Mouse (Mus musculus): ENCODE data around the gene Gm9732. TPM values are rescaled to one million over a fixed set of nuclear protein-coding genes. Genes with fewer than 3 reads are reported as not detected.
"Not testable (repeated sequence)": the region's sequence is repeated elsewhere in the genome, so short reads cannot be mapped to it uniquely, and the experiment has no call there.

The Gm9732 gene
- not detected in 3 replicates for total RNA-seq (2017)

- not testable (repeated sequence) for ATAC-seq (replicated peaks; ENCODE audit: insufficient number of reproducible peaks, low FRiP score, low TSS enrichment, poor library complexity, severe bottlenecking)
Observed at GRCm38 (mm10) chr14:43274986-43275511, at the start of gene Gm9732. Gm9732 (plus strand) TSS chr14:43275036.

- not testable (repeated sequence) for ATAC-seq (replicated peaks; ENCODE audit: insufficient number of reproducible peaks, low FRiP score, low TSS enrichment, poor library complexity, severe bottlenecking)
Observed at GRCm38 (mm10) chr14:43235204-43235603, 39.6 kb upstream of the Gm9732 start, which contains the start of gene Gm8122. Gm8122 (minus strand) TSS chr14:43235304.

GRCm38 (mm10) chr14:43237769-43238168 lies 37.1 kb upstream of the Gm9732 start:
- not testable (repeated sequence) for ATAC-seq (replicated peaks; ENCODE audit: insufficient number of reproducible peaks, low FRiP score, low TSS enrichment, poor library complexity, severe bottlenecking)

- ATAC-seq (replicated peaks; ENCODE audit: insufficient number of reproducible peaks, low FRiP score, low TSS enrichment, poor library complexity, severe bottlenecking), result not testable (repeated sequence)
Observed at GRCm38 (mm10) chr14:43249611-43250170, 25.1 kb upstream of the Gm9732 start.

GRCm38 (mm10) chr14:43250549-43251253 lies 24.1 kb upstream of the Gm9732 start:
- not testable (repeated sequence) for ATAC-seq (replicated peaks; ENCODE audit: insufficient number of reproducible peaks, low FRiP score, low TSS enrichment, poor library complexity, severe bottlenecking)

- ATAC-seq (replicated peaks; ENCODE audit: insufficient number of reproducible peaks, low FRiP score, low TSS enrichment, poor library complexity, severe bottlenecking), result not testable (repeated sequence)
Observed at GRCm38 (mm10) chr14:43256511-43256910, 18.3 kb upstream of the Gm9732 start.

- not testable (repeated sequence) for ATAC-seq (replicated peaks; ENCODE audit: insufficient number of reproducible peaks, low FRiP score, low TSS enrichment, poor library complexity, severe bottlenecking)
Observed at GRCm38 (mm10) chr14:43258349-43258748, 16.5 kb upstream of the Gm9732 start, which contains the start of gene Gm8126. Gm8126 (plus strand) TSS chr14:43258649.

- not testable (repeated sequence) for ATAC-seq (replicated peaks; ENCODE audit: insufficient number of reproducible peaks, low FRiP score, low TSS enrichment, poor library complexity, severe bottlenecking)
Observed at GRCm38 (mm10) chr14:43263421-43263820, 11.4 kb upstream of the Gm9732 start.

GRCm38 (mm10) chr14:43268521-43269084 lies 6.2 kb upstream of the Gm9732 start:
- ATAC-seq (replicated peaks; ENCODE audit: insufficient number of reproducible peaks, low FRiP score, low TSS enrichment, poor library complexity, severe bottlenecking), result not testable (repeated sequence)

- ATAC-seq (replicated peaks; ENCODE audit: insufficient number of reproducible peaks, low FRiP score, low TSS enrichment, poor library complexity, severe bottlenecking), result not testable (repeated sequence)
Observed at GRCm38 (mm10) chr14:43269211-43269610, 5.6 kb upstream of the Gm9732 start.

- ATAC-seq (replicated peaks; ENCODE audit: insufficient number of reproducible peaks, low FRiP score, low TSS enrichment, poor library complexity, severe bottlenecking), result not testable (repeated sequence)
Observed at GRCm38 (mm10) chr14:43273161-43273560, 1.7 kb upstream of the Gm9732 start.

GRCm38 (mm10) chr14:43275752-43276151 lies 916 bp downstream of the Gm9732 start:
- not testable (repeated sequence) for ATAC-seq (replicated peaks; ENCODE audit: insufficient number of reproducible peaks, low FRiP score, low TSS enrichment, poor library complexity, severe bottlenecking)

- not testable (repeated sequence) for ATAC-seq (replicated peaks; ENCODE audit: insufficient number of reproducible peaks, low FRiP score, low TSS enrichment, poor library complexity, severe bottlenecking)
Observed at GRCm38 (mm10) chr14:43277468-43277867, 2.6 kb downstream of the Gm9732 start.

GRCm38 (mm10) chr14:43278146-43278545 lies 3.3 kb downstream of the Gm9732 start:
- not testable (repeated sequence) for ATAC-seq (replicated peaks; ENCODE audit: insufficient number of reproducible peaks, low FRiP score, low TSS enrichment, poor library complexity, severe bottlenecking)

GRCm38 (mm10) chr14:43278681-43279080 lies 3.8 kb downstream of the Gm9732 start:
- ATAC-seq (replicated peaks; ENCODE audit: insufficient number of reproducible peaks, low FRiP score, low TSS enrichment, poor library complexity, severe bottlenecking), result not testable (repeated sequence)

- ATAC-seq (replicated peaks; ENCODE audit: insufficient number of reproducible peaks, low FRiP score, low TSS enrichment, poor library complexity, severe bottlenecking), result not testable (repeated sequence)
Observed at GRCm38 (mm10) chr14:43293503-43293902, 18.7 kb downstream of the Gm9732 start, which contains the start of gene Gm8127. Gm8127 (minus strand) TSS chr14:43293832.

- not testable (repeated sequence) for ATAC-seq (replicated peaks; ENCODE audit: insufficient number of reproducible peaks, low FRiP score, low TSS enrichment, poor library complexity, severe bottlenecking)
Observed at GRCm38 (mm10) chr14:43319516-43319915, 44.7 kb downstream of the Gm9732 start.

- ATAC-seq (replicated peaks; ENCODE audit: insufficient number of reproducible peaks, low FRiP score, low TSS enrichment, poor library complexity, severe bottlenecking), result not testable (repeated sequence)
Observed at GRCm38 (mm10) chr14:43328603-43329002, 53.8 kb downstream of the Gm9732 start.

GRCm38 (mm10) chr14:43331362-43331880 lies 56.6 kb downstream of the Gm9732 start:
- not testable (repeated sequence) for ATAC-seq (replicated peaks; ENCODE audit: insufficient number of reproducible peaks, low FRiP score, low TSS enrichment, poor library complexity, severe bottlenecking)
